Mouse (Mus musculus) liver, embryonic 13.5 days (tissue): Measurements from ENCODE around the gene Map2k7. TPM values are rescaled to one million over a fixed set of nuclear protein-coding genes. Genes with fewer than 3 reads are reported as not detected.

Experiments used
- ATAC-seq: fragments of 200-750 bp; cut with Nextera tagmentation; 2 replicates; pipeline ENCODE4 v1.8.0; 2017; ENCODE audit warnings: low read depth, mild to moderate bottlenecking, moderate number of reproducible peaks, moderate library complexity
- DNase-seq: peaks from one replicate; pipeline ENCODE4 v3.0.0; 2022
- H3K27ac ChIP-seq: fragments of 300-500 bp; sonication (generic); 2 replicates; pipeline ENCODE4 v1.5.1; 2015; ENCODE audit warnings: moderate library complexity, mild to moderate bottlenecking, inconsistent platforms
- H3K27me3 ChIP-seq: fragments of 300-500 bp; sonication (generic); 2 replicates; pipeline ENCODE4 v1.6.1; 2015; ENCODE audit warnings: mild to moderate bottlenecking, inconsistent platforms
- H3K36me3 ChIP-seq: fragments of 300-500 bp; sonication (generic); 2 replicates; pipeline ENCODE4 v1.6.1; 2015; ENCODE audit warnings: mild to moderate bottlenecking, inconsistent platforms
- H3K4me1 ChIP-seq: fragments of 300-500 bp; sonication (generic); replicated peaks from 2 replicates; pipeline ENCODE4 v1.6.1; 2015; ENCODE audit warnings: inconsistent platforms
- H3K4me2 ChIP-seq: fragments of 300-500 bp; sonication (generic); 2 replicates; pipeline ENCODE4 v1.6.1; 2015; ENCODE audit warnings: inconsistent platforms, mild to moderate bottlenecking, moderate library complexity
- H3K4me3 ChIP-seq: fragments of 300-500 bp; sonication (generic); replicated peaks from 2 replicates; pipeline ENCODE4 v1.5.1; 2015; ENCODE audit warnings: mild to moderate bottlenecking, inconsistent platforms
- H3K9ac ChIP-seq: fragments of 300-500 bp; sonication (generic); 2 replicates; pipeline ENCODE4 v1.6.1; 2015; ENCODE audit warnings: mild to moderate bottlenecking, inconsistent platforms
- H3K9me3 ChIP-seq: fragments of 300-500 bp; sonication (generic); replicated peaks from 2 replicates; pipeline ENCODE4 v1.6.1; 2016; ENCODE audit warnings: inconsistent platforms
- WGBS: fragments of 180-500 bp; shearing (Covaris S2); methylation state at CpG from one replicate; pipeline ENCODE4 v1.1.7; 2015; ENCODE audit not compliant: insufficient replicate concordance; 5-methylcytosine and 5-hydroxymethylcytosine counted together
- polyA plus RNA-seq: library from polyadenylated mRNA; unstranded; fragments of >200 nt; fragmentation: Nextera tagmentation; extraction: Ambion mirVana; gene quantifications from 2 replicates; pipeline ENCODE4 v1.2.1, GENCODE M21; 2015

The Map2k7 gene
- polyA plus RNA-seq, 1 experiment from 2014 or later = 10.6 TPM

DNA sequence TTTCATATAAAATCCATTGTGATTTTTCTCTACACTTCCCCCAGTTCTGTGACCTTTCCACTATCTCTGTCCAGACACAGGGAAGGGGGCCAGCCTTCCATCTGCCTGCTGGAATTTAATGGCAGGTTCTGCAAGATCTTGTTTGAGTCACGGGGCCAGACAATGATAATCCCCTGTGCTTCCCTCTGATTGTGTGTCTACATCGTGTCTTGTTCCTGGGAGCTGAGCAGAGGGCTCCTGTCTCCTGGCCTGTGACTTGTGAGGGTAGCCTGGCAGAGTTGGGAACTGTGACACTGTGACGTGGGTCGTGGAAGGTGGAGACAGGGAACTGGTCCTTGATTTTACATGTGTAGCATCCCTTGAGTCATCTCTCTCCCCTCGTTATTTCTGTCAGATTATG is 8.8 kb upstream of the Map2k7 start:
- H3K4me3 ChIP-seq = no peak overlapping the region
- DNase-seq = no peak
- no peaks in the 10 kb centered on the region for H3K36me3 ChIP-seq
- H3K27me3 ChIP-seq = peaks cover 45% of the 10 kb centered on the region
- no peak overlapping the region for H3K9ac ChIP-seq
- WGBS = 55% methylated on average over 5 of the region's 5 CpGs
- peaks cover 23% of the 10 kb centered on the region for H3K4me1 ChIP-seq
- H3K9me3 ChIP-seq = no peaks in the 10 kb centered on the region
- no peak overlapping the region for H3K27ac ChIP-seq
- ATAC-seq = no peak
- H3K4me2 ChIP-seq = no peak overlapping the region

DNA sequence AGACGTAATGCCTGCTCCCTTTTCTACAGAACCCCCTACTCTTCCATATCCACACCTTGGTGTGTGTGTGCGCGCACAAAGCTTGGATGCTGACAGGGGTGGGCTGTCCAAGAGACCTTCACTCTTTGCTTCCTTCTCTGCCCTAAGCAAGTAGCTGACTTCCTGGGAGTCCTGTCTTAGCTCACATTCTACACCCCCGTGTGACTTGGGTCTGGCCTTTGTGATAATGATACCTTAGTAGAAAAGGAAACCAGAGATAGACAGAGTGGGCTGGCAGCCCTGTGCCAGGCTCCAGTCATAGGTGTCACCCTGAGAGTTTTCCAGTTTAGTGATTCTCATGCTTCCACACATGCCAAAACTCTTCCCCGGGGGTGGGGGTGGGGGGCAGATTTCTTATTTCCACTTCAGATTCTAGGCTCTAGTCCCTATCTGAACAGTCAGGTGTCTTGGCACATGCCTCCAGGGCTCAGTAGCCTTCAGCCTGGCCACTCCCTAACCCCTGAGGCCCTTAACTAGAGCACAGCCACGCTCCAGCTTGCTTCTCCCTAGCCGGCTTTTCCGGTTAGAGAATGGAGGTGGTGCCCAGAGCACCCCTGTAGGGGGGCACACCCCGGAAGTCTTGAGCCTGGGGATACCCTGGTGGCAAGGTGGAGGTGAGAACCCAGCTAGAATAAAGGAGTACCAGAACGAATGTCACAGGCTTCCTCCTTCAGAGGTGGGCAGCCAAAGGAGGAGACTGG is 7.8 kb upstream of the Map2k7 start:
- peaks cover 23% of the 10 kb centered on the region for H3K4me1 ChIP-seq
- no peaks in the 10 kb centered on the region for H3K9me3 ChIP-seq
- H3K4me2 ChIP-seq = no peak overlapping the region
- H3K4me3 ChIP-seq = no peak overlapping the region
- peaks cover 40% of the 10 kb centered on the region for H3K27me3 ChIP-seq
- ATAC-seq (peak; percentile 52), DNase-seq (no peak)
- H3K36me3 ChIP-seq = no peaks in the 10 kb centered on the region
- no peak overlapping the region for H3K27ac ChIP-seq
- 45% methylated on average over 10 of the region's 10 CpGs for WGBS
- H3K9ac ChIP-seq = no peak overlapping the region

DNA sequence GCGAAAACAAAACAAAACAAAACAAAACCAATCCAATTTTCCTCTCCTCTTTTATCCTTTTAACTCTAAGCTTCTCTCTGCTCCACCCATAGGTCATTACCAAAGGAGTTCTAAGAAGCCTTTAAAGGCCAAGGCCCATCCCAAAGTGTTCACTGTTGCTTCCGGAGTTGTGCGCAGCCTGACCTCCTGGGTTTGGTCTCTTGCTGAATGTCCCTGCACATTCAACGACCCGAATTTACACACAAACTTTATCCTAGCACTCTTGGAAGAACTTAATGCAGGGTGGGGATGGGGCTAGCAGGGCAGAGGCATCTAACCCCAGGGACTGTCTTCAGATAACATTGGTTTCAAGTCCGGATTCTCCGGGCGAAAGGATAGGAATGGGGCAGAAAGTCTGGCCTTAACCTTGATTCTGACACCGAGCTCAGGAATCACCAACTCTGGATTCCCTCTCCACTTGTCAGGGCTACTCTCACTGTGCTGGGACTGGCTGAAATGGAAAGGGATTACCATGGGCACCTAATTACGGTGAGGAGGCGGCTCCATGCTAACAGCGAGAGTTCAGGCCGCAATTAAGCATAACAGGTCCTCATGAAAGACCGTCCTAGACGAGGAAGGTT is 616 bp upstream of the Map2k7 start:
- peak overlapping the region; percentile 91 for H3K4me2 ChIP-seq
- 18% methylated on average over 15 of the region's 15 CpGs for WGBS

GRCm38 (mm10) chr8:4239193-4239890 is 802 bp downstream of the Map2k7 start:
- WGBS = 8% methylated on average over 19 of the region's 19 CpGs
- Histone ChIP-seq H3K4me1 (peaks cover 47% of the 10 kb centered on the region), H3K4me2 (peak overlapping the region; percentile 91), H3K27ac (peak overlapping the region; percentile 97), H3K9me3 (no peaks in the 10 kb centered on the region), H3K36me3 (peaks cover 37% of the 10 kb centered on the region), H3K27me3 (peaks cover 5% of the 10 kb centered on the region; the same call in 1 of the 2 replicates), H3K9ac (peak overlapping the region; percentile 86), H3K4me3 (peak overlapping the region; percentile 81)
- ATAC-seq (peak; percentile 45), DNase-seq (no peak)

More for the DNA sequence above, 616 bp upstream of the Map2k7 start:
- Histone ChIP-seq H3K9ac (peak overlapping the region; percentile 86), H3K36me3 (peaks cover 23% of the 10 kb centered on the region), H3K4me1 (peaks cover 47% of the 10 kb centered on the region), H3K27me3 (peaks cover 5% of the 10 kb centered on the region; the same call in 1 of the 2 replicates), H3K4me3 (peak overlapping the region; percentile 81), H3K27ac (peak overlapping the region; percentile 97), H3K9me3 (no peaks in the 10 kb centered on the region)
- no peak for DNase-seq
- ATAC-seq = no peak; the same call in 1 of the 2 replicates

GRCm38 (mm10) chr8:4245061-4245460 is 6.5 kb downstream of the Map2k7 start:
- no peak for DNase-seq

GRCm38 (mm10) chr8:4245737-4246136 is 7.2 kb downstream of the Map2k7 start:
- Histone ChIP-seq H3K9me3 (no peaks in the 10 kb centered on the region), H3K4me1 (peaks cover 45% of the 10 kb centered on the region), H3K27ac (no peak overlapping the region), H3K4me2 (no peak overlapping the region), H3K9ac (no peak overlapping the region), H3K36me3 (peaks cover 84% of the 10 kb centered on the region), H3K4me3 (no peak overlapping the region), H3K27me3 (no peaks in the 10 kb centered on the region)
- DNase-seq = no peak
- WGBS = 87% methylated on average over 13 of the region's 13 CpGs
- no peak for ATAC-seq

More at GRCm38 (mm10) chr8:4245061-4245460, 6.5 kb downstream of the Map2k7 start:
- no peak overlapping the region for H3K4me3 ChIP-seq
- no peak overlapping the region for H3K27ac ChIP-seq
- ATAC-seq = no peak
- no peaks in the 10 kb centered on the region for H3K27me3 ChIP-seq
- H3K36me3 ChIP-seq = peaks cover 87% of the 10 kb centered on the region
- no peaks in the 10 kb centered on the region for H3K9me3 ChIP-seq
- no peak overlapping the region for H3K4me2 ChIP-seq
- no peak overlapping the region for H3K9ac ChIP-seq
- WGBS = 88% methylated on average over 5 of the region's 5 CpGs
- peaks cover 45% of the 10 kb centered on the region for H3K4me1 ChIP-seq

GRCm38 (mm10) chr8:4247241-4247640 is 8.7 kb downstream of the Map2k7 start:
- no peak overlapping the region for H3K9ac ChIP-seq
- 78% methylated on average over 8 of the region's 8 CpGs for WGBS
- peaks cover 41% of the 10 kb centered on the region for H3K4me1 ChIP-seq
- no peaks in the 10 kb centered on the region for H3K27me3 ChIP-seq
- no peak overlapping the region for H3K4me2 ChIP-seq
- H3K9me3 ChIP-seq = no peaks in the 10 kb centered on the region
- H3K27ac ChIP-seq = no peak overlapping the region
- H3K36me3 ChIP-seq = peaks cover 72% of the 10 kb centered on the region
- ATAC-seq = peak; percentile 32; the same call in 1 of the 2 replicates
- no peak overlapping the region for H3K4me3 ChIP-seq
- no peak for DNase-seq

GRCm38 (mm10) chr8:4247951-4248540 is 9.5 kb downstream of the Map2k7 start, which contains the start of gene Tgfbr3l:
Gene Tgfbr3l (plus strand): TSS chr8:4248214.
- Histone ChIP-seq H3K4me3 (no peak within 1 kb of the TSS), H3K36me3 (peaks cover 64% of the 10 kb centered on the region), H3K4me1 (peaks cover 46% of the 10 kb centered on the region), H3K27me3 (no peaks in the 10 kb centered on the region), H3K9me3 (no peaks in the 10 kb centered on the region), H3K9ac (no peak within 1 kb of the TSS), H3K4me2 (no peak within 1 kb of the TSS), H3K27ac (no peak within 1 kb of the TSS)
- ATAC-seq = no peak
- WGBS = 85% methylated on average over 15 of the region's 15 CpGs
- DNase-seq = no peak

DNA sequence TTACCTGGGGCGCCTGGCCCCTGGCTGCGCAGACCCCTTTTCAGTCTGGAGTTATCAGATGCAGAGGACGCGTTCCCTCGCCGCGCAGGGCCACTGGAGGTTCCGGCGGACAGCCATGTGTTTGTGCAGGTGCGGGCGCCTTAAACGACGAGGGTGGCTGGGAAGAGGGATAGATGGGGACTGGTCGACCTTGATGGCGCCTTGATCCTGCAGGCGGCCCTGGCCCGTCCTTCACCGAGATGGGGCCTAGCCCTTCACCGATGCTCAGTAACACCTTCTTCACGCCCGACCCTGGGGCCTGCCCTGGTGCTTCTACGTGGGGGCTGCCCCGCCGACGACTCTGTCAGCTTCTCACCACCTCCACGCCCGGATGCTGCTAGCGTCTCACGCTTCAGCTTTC is 10.7 kb downstream of the Map2k7 start:
- DNase-seq (no peak), ATAC-seq (no peak)
- Histone ChIP-seq H3K9ac (no peak overlapping the region), H3K4me3 (no peak overlapping the region), H3K9me3 (no peaks in the 10 kb centered on the region), H3K27me3 (no peaks in the 10 kb centered on the region), H3K27ac (no peak overlapping the region), H3K4me2 (no peak overlapping the region), H3K36me3 (peaks cover 53% of the 10 kb centered on the region), H3K4me1 (peaks cover 54% of the 10 kb centered on the region)
- WGBS = 48% methylated on average over 29 of the region's 29 CpGs

GRCm38 (mm10) chr8:4250306-4250970 is 11.9 kb downstream of the Map2k7 start:
- H3K27ac ChIP-seq = no peak overlapping the region
- H3K4me3 ChIP-seq = no peak overlapping the region

More at GRCm38 (mm10) chr8:4250306-4250970, 11.9 kb downstream of the Map2k7 start:
- DNase-seq (peak; percentile 73), ATAC-seq (no peak; the same call in 1 of the 2 replicates)
- Histone ChIP-seq H3K36me3 (peaks cover 53% of the 10 kb centered on the region), H3K9me3 (no peaks in the 10 kb centered on the region), H3K4me2 (no peak overlapping the region), H3K27me3 (no peaks in the 10 kb centered on the region), H3K9ac (no peak overlapping the region), H3K4me1 (peaks cover 55% of the 10 kb centered on the region)
- 36% methylated on average over 26 of the region's 26 CpGs for WGBS
